Mouse (Mus musculus) frontal cortex, postnatal 10 days (tissue): ENCODE measurements around the gene Sik3.
"Not testable (repeated sequence)": the region's sequence is repeated elsewhere in the genome, so short reads cannot be mapped to it uniquely, and the experiment has no call there.

Experiments
- DNase-seq, 2 experiments: peaks; one replicate each; pipeline ENCODE4 v3.0.0; 2022; ENCODE audit warnings: low spot score in 2 of 2, mixed read lengths in 1 of 2

Gene Sik3

GRCm38 (mm10) chr9:46058065-46058464 is 45.4 kb downstream of the Sik3 start:
- no peak for DNase-seq

GRCm38 (mm10) chr9:46060249-46060648 is 47.6 kb downstream of the Sik3 start:
- DNase-seq: no peak

GRCm38 (mm10) chr9:46061696-46062425 is 49.2 kb downstream of the Sik3 start:
- peak; percentile 31 to 42 for DNase-seq

GRCm38 (mm10) chr9:46064331-46064730 is 51.7 kb downstream of the Sik3 start:
- no peak for DNase-seq

GRCm38 (mm10) chr9:46066711-46067110 is 54.1 kb downstream of the Sik3 start:
- DNase-seq: no peak

- no peak for DNase-seq
These were observed 55.1 kb downstream of the Sik3 start for GRCm38 (mm10) chr9:46067691-46068090.

- DNase-seq: no peak
These were observed 56.4 kb downstream of the Sik3 start for GRCm38 (mm10) chr9:46069013-46069412.

GRCm38 (mm10) chr9:46072101-46072835 is 59.6 kb downstream of the Sik3 start:
- DNase-seq: no peak

- no peak for DNase-seq
These were observed 60.8 kb downstream of the Sik3 start for GRCm38 (mm10) chr9:46073443-46073842.

- DNase-seq: no peak
These were observed 63.0 kb downstream of the Sik3 start for GRCm38 (mm10) chr9:46075578-46075977.

- no peak for DNase-seq
These were observed 69.8 kb downstream of the Sik3 start for GRCm38 (mm10) chr9:46082381-46082821.

GRCm38 (mm10) chr9:46083490-46083893 is 70.9 kb downstream of the Sik3 start:
- no peak for DNase-seq

GRCm38 (mm10) chr9:46085898-46086297 is 73.3 kb downstream of the Sik3 start:
- no peak for DNase-seq

- no peak for DNase-seq
These were observed 74.2 kb downstream of the Sik3 start for GRCm38 (mm10) chr9:46086826-46087225.

- DNase-seq: no peak
These were observed 74.8 kb downstream of the Sik3 start for GRCm38 (mm10) chr9:46087461-46087860.

- no peak for DNase-seq
These were observed 76.1 kb downstream of the Sik3 start for GRCm38 (mm10) chr9:46088722-46089121.

GRCm38 (mm10) chr9:46090066-46090465 is 77.4 kb downstream of the Sik3 start:
- DNase-seq: no peak

- DNase-seq: not testable (repeated sequence)
These were observed 78.5 kb downstream of the Sik3 start for GRCm38 (mm10) chr9:46091157-46091556.

GRCm38 (mm10) chr9:46092633-46093032 is 80.0 kb downstream of the Sik3 start:
- no peak for DNase-seq

GRCm38 (mm10) chr9:46098360-46098985 is 85.9 kb downstream of the Sik3 start:
- DNase-seq: no peak

- DNase-seq: no peak
These were observed 86.5 kb downstream of the Sik3 start for GRCm38 (mm10) chr9:46099107-46099506.

GRCm38 (mm10) chr9:46103154-46103553 is 90.5 kb downstream of the Sik3 start:
- DNase-seq: no peak

GRCm38 (mm10) chr9:46106105-46106504 is 93.5 kb downstream of the Sik3 start:
- no peak for DNase-seq
